Mouse (Mus musculus) liver, embryonic 12.5 days (tissue): ENCODE data around the gene Ankrd44. TPM values are rescaled to one million over a fixed set of nuclear protein-coding genes. Genes with fewer than 3 reads are reported as not detected.

Source experiments
- ATAC-seq: fragments of 200-750 bp; cut with Nextera tagmentation; 2 replicates; pipeline ENCODE4 v1.8.0; 2017; ENCODE audit warnings: moderate number of reproducible peaks, mild to moderate bottlenecking, moderate library complexity
- H3K27ac ChIP-seq: fragments of 300-500 bp; sonication (generic); 2 replicates; pipeline ENCODE4 v1.5.1; 2016; ENCODE audit warnings: mild to moderate bottlenecking
- H3K27me3 ChIP-seq: fragments of 300-500 bp; sonication (generic); replicated peaks from 2 replicates; pipeline ENCODE4 v1.6.1; 2016; ENCODE audit warnings: mild to moderate bottlenecking, moderate library complexity
- H3K36me3 ChIP-seq: fragments of 300-500 bp; sonication (generic); 2 replicates; pipeline ENCODE4 v1.6.1; 2016; ENCODE audit warnings: mild to moderate bottlenecking, moderate library complexity
- H3K4me1 ChIP-seq: fragments of 300-500 bp; sonication (generic); 2 replicates; pipeline ENCODE4 v1.6.1; 2016
- H3K4me2 ChIP-seq: fragments of 300-500 bp; sonication (generic); 2 replicates; pipeline ENCODE4 v1.6.1; 2016; ENCODE audit warnings: mild to moderate bottlenecking, moderate library complexity
- H3K4me3 ChIP-seq: fragments of 300-500 bp; sonication (generic); 2 replicates; pipeline ENCODE4 v1.5.1; 2016; ENCODE audit warnings: mild to moderate bottlenecking, moderate library complexity
- H3K9ac ChIP-seq: fragments of 300-500 bp; sonication (generic); 2 replicates; pipeline ENCODE4 v1.6.1; 2016; ENCODE audit warnings: mild to moderate bottlenecking, moderate library complexity
- H3K9me3 ChIP-seq: fragments of 300-500 bp; sonication (generic); replicated peaks from 2 replicates; pipeline ENCODE4 v1.6.1; 2016; ENCODE audit warnings: mild to moderate bottlenecking, moderate library complexity
- WGBS: fragments of 180-500 bp; shearing (Covaris S2); methylation state at CpG from one replicate; pipeline ENCODE4 v1.1.7; 2016; ENCODE audit not compliant: insufficient replicate concordance; 5-methylcytosine and 5-hydroxymethylcytosine counted together
- microRNA-seq: library from miRNA; unstranded; fragments of <30 nt; microRNA quantifications from one replicate; pipeline ENCODE4, GENCODE M21; 2017
- polyA plus RNA-seq: library from polyadenylated mRNA; unstranded; fragments of >200 nt; fragmentation: Nextera tagmentation; extraction: Ambion mirVana; gene quantifications from 2 replicates; pipeline ENCODE4 v1.2.1, GENCODE M21; 2016

Gene Ankrd44
- polyA plus RNA-seq, 1 experiment from 2014 or later: 4.5 TPM

- H3K4me1 ChIP-seq: no peaks in the 10 kb centered on the region
- ATAC-seq: no peak
- H3K4me2 ChIP-seq: no peak overlapping the region
- H3K36me3 ChIP-seq: no peaks in the 10 kb centered on the region
- 65% methylated on average over 6 of the region's 6 CpGs for WGBS
- no peak overlapping the region for H3K27ac ChIP-seq
- no peaks in the 10 kb centered on the region for H3K9me3 ChIP-seq
- H3K4me3 ChIP-seq: no peak overlapping the region
- no peaks in the 10 kb centered on the region for H3K27me3 ChIP-seq
- no peak overlapping the region for H3K9ac ChIP-seq
Measured at GRCm38 (mm10) chr1:54612344-54612743, 313.8 kb downstream of the Ankrd44 start.

GRCm38 (mm10) chr1:54611891-54612290 is 314.3 kb downstream of the Ankrd44 start:
- H3K4me1 ChIP-seq: no peaks in the 10 kb centered on the region
- no peak overlapping the region for H3K9ac ChIP-seq
- H3K27me3 ChIP-seq: no peaks in the 10 kb centered on the region
- H3K4me2 ChIP-seq: no peak overlapping the region
- no peaks in the 10 kb centered on the region for H3K9me3 ChIP-seq
- no peak overlapping the region for H3K4me3 ChIP-seq
- no peak overlapping the region for H3K27ac ChIP-seq
- no peaks in the 10 kb centered on the region for H3K36me3 ChIP-seq
- 73% methylated on average over 7 of the region's 7 CpGs for WGBS
- no peak for ATAC-seq

GRCm38 (mm10) chr1:54606936-54607335 is 319.3 kb downstream of the Ankrd44 start:
- Histone ChIP-seq H3K4me1 (no peaks in the 10 kb centered on the region), H3K27ac (no peak overlapping the region), H3K4me2 (no peak overlapping the region), H3K27me3 (no peaks in the 10 kb centered on the region), H3K9ac (no peak overlapping the region), H3K36me3 (no peaks in the 10 kb centered on the region), H3K9me3 (no peaks in the 10 kb centered on the region), H3K4me3 (no peak overlapping the region)
- 55% methylated on average over 1 of the region's 1 CpGs for WGBS
- no peak for ATAC-seq

- Histone ChIP-seq H3K27ac (no peak overlapping the region), H3K9ac (no peak overlapping the region), H3K4me2 (no peak overlapping the region), H3K9me3 (no peaks in the 10 kb centered on the region), H3K36me3 (no peaks in the 10 kb centered on the region), H3K27me3 (no peaks in the 10 kb centered on the region), H3K4me3 (no peak overlapping the region), H3K4me1 (no peaks in the 10 kb centered on the region)
- 86% methylated on average over 9 of the region's 9 CpGs for whole genome bisulfite sequencing
- no peak for ATAC-seq
Measured at GRCm38 (mm10) chr1:54601692-54602091, 324.5 kb downstream of the Ankrd44 start.

- ATAC-seq: no peak
- no peak overlapping the region for H3K27ac ChIP-seq
- 52% methylated on average over 1 of the region's 1 CpGs for WGBS
- H3K36me3 ChIP-seq: no peaks in the 10 kb centered on the region
- H3K4me1 ChIP-seq: no peaks in the 10 kb centered on the region
- no peak overlapping the region for H3K4me2 ChIP-seq
- H3K9ac ChIP-seq: no peak overlapping the region
- no peaks in the 10 kb centered on the region for H3K27me3 ChIP-seq
- H3K4me3 ChIP-seq: no peak overlapping the region
- H3K9me3 ChIP-seq: no peaks in the 10 kb centered on the region
Measured at GRCm38 (mm10) chr1:54600275-54600674, 325.9 kb downstream of the Ankrd44 start.

GRCm38 (mm10) chr1:54597594-54598217 is 328.5 kb downstream of the Ankrd44 start:
- no peaks in the 10 kb centered on the region for H3K9me3 ChIP-seq
- 64% methylated on average over 4 of the region's 4 CpGs for WGBS
- H3K4me3 ChIP-seq: no peak overlapping the region
- ATAC-seq: no peak
- H3K27ac ChIP-seq: no peak overlapping the region
- no peak overlapping the region for H3K9ac ChIP-seq
- no peaks in the 10 kb centered on the region for H3K27me3 ChIP-seq
- H3K4me2 ChIP-seq: no peak overlapping the region
- no peaks in the 10 kb centered on the region for H3K36me3 ChIP-seq
- H3K4me1 ChIP-seq: no peaks in the 10 kb centered on the region

GRCm38 (mm10) chr1:54596151-54596550 is 330.0 kb downstream of the Ankrd44 start:
- H3K4me2 ChIP-seq: no peak overlapping the region
- H3K9ac ChIP-seq: no peak overlapping the region
- 59% methylated on average over 2 of the region's 2 CpGs for WGBS
- H3K27ac ChIP-seq: no peak overlapping the region
- no peak for ATAC-seq
- no peaks in the 10 kb centered on the region for H3K27me3 ChIP-seq
- H3K4me3 ChIP-seq: no peak overlapping the region
- no peaks in the 10 kb centered on the region for H3K4me1 ChIP-seq
- H3K9me3 ChIP-seq: no peaks in the 10 kb centered on the region
- H3K36me3 ChIP-seq: no peaks in the 10 kb centered on the region

Small RNAs within 50 kb of the gene (microRNA-seq; reads per million reads assigned to microRNA genes)
- not detected for gene Gm24053

Other genes starting within 250 kb of the Ankrd44 start
- gene Sf3b1, start 101.1 kb upstream of the Ankrd44 start, polyA plus RNA-seq: 161 and 169 TPM in 2 replicates
- 19.5 TPM in 2 replicates for gene Coq10b, start 126.4 kb upstream of the Ankrd44 start, polyA plus RNA-seq
- 637 and 645 TPM in 2 replicates for gene Hspe1, start 161.7 kb upstream of the Ankrd44 start, polyA plus RNA-seq
- 563 and 590 TPM in 2 replicates for gene Hspd1, start 161.9 kb upstream of the Ankrd44 start, polyA plus RNA-seq
- gene Mob4, start 204.8 kb upstream of the Ankrd44 start, polyA plus RNA-seq: 55.4 and 58.8 TPM in 2 replicates